Mouse (Mus musculus) liver, postnatal 0 days (tissue): ENCODE measurements around the gene Ccne1.
A peak's percentile ranks its signal among the peaks of the same experiment; 100 is the strongest.

Experiments used
- CTCF ChIP-seq: sonication (generic); IDR thresholded peaks from 2 replicates; pipeline ENCODE4 v1.5.1; 2016; ENCODE audit warnings: antibody characterized with exemption, low read depth
- EP300 ChIP-seq: IDR thresholded peaks from 2 replicates; pipeline ENCODE4 v1.6.1; 2016; ENCODE audit warnings: antibody characterized with exemption, low read depth, mild to moderate bottlenecking

GRCm38 (mm10) chr7:38073782-38074181 is 33.6 kb downstream of the Ccne1 start:
- TF ChIP-seq CTCF (peak; percentile 74), EP300 (no peak)
